Mouse (Mus musculus) adrenal gland, postnatal 10 days (tissue): ENCODE measurements around the gene Psme2. TPM values are rescaled to one million over a fixed set of nuclear protein-coding genes. Genes with fewer than 3 reads are reported as not detected.

ENCODE experiments used
- total RNA-seq, 2 experiments: library from RNA; stranded (reverse); gene quantifications; 2 replicates each; pipeline ENCODE4 v1.2.3; 2021

The Psme2 gene
- total RNA-seq, 2 experiments from 2014 or later: 349 to 362 TPM

Other genes starting within 250 kb of the Psme2 start
- gene Dhrs4, start 112.4 kb downstream of the Psme2 start, total RNA-seq: 100 to 1,000 TPM; 153 to 177 TPM
- 1 to 10 TPM; 5.3 to 8.5 TPM for gene Carmil3, start 100.5 kb downstream of the Psme2 start, total RNA-seq
- under 1 TPM; 0.09 to 0.61 TPM for gene Cpne6, start 80.7 kb downstream of the Psme2 start, total RNA-seq
- not detected for gene Nrl, start 66.1 kb downstream of the Psme2 start, total RNA-seq
- gene Pck2, start 50.8 kb downstream of the Psme2 start, total RNA-seq: 10 to 100 TPM; 45.2 to 51.4 TPM
- gene Dcaf11, start 31.1 kb downstream of the Psme2 start, total RNA-seq: 10 to 100 TPM; 85.2 to 89.5 TPM
- under 1 TPM in 1 of 2 experiments, not detected in 1; 0.66 TPM for gene A730061H03Rik, start 30.7 kb downstream of the Psme2 start, total RNA-seq
- 10 to 100 TPM; 11.0 to 38.6 TPM for gene Fitm1, start 15.5 kb downstream of the Psme2 start, total RNA-seq
- gene Psme1, start 13.0 kb downstream of the Psme2 start, total RNA-seq: 100 to 1,000 TPM; 293 to 337 TPM
- gene Emc9, start 5.8 kb downstream of the Psme2 start, total RNA-seq: 10 to 100 TPM; 43.9 to 57.2 TPM
- 10 to 100 TPM; 26.7 to 36.2 TPM for gene Rnf31, start 595 bp upstream of the Psme2 start, total RNA-seq
- gene Irf9, start 12.5 kb upstream of the Psme2 start, total RNA-seq: 10 to 100 TPM in 1 of 2 experiments, 1 to 10 TPM in 1; 9.7 to 13.3 TPM
- 1 to 10 TPM; 2.0 to 2.9 TPM for gene Rec8, start 26.9 kb upstream of the Psme2 start, total RNA-seq
- 10 to 100 TPM; 72.1 to 82.4 TPM for gene Ipo4, start 44.8 kb upstream of the Psme2 start, total RNA-seq
- gene Gm49378, start 46.8 kb upstream of the Psme2 start, total RNA-seq: 1 to 10 TPM; 1.1 to 3.8 TPM
- gene Tm9sf1, start 52.7 kb upstream of the Psme2 start, total RNA-seq: 10 to 100 TPM; 69.7 to 75.9 TPM
- 1 to 10 TPM in 1 of 2 experiments, under 1 TPM in 1; 0.93 to 3.0 TPM for gene Tssk4, start 59.1 kb upstream of the Psme2 start, total RNA-seq
- gene Mdp1, start 69.4 kb upstream of the Psme2 start, total RNA-seq: 10 to 100 TPM; 42.4 to 51.7 TPM
- 10 to 100 TPM; 21.2 to 26.8 TPM for gene Gmpr2, start 80.8 kb upstream of the Psme2 start, total RNA-seq
- gene Nedd8, start 81.0 kb upstream of the Psme2 start, total RNA-seq: 100 to 1,000 TPM; 280 to 307 TPM
- gene Tinf2, start 90.7 kb upstream of the Psme2 start, total RNA-seq: 10 to 100 TPM; 19.5 to 23.1 TPM
- gene Tgm1, start 122.8 kb upstream of the Psme2 start, total RNA-seq: 1 to 10 TPM; 1.3 to 2.0 TPM
- 10 to 100 TPM; 16.8 to 21.5 TPM for gene Rabggta, start 131.2 kb upstream of the Psme2 start, total RNA-seq
- 10 to 100 TPM; 77.4 to 82.0 TPM for gene Dhrs1, start 154.6 kb upstream of the Psme2 start, total RNA-seq
- gene Nop9, start 154.6 kb upstream of the Psme2 start, total RNA-seq: 10 to 100 TPM; 17.1 to 18.9 TPM
- 10 to 100 TPM; 14.2 to 23.3 TPM for gene Cideb, start 167.3 kb upstream of the Psme2 start, total RNA-seq
- gene Ltb4r2, start 170.3 kb upstream of the Psme2 start, total RNA-seq: under 1 TPM; 0.12 to 0.54 TPM
- 1 to 10 TPM; 1.4 to 1.6 TPM for gene Ltb4r1, start 174.8 kb upstream of the Psme2 start, total RNA-seq
- gene Adcy4, start 193.0 kb upstream of the Psme2 start, total RNA-seq: 10 to 100 TPM; 10.3 to 12.6 TPM
- 1 to 10 TPM; 8.3 to 9.1 TPM for gene Ripk3, start 197.8 kb upstream of the Psme2 start, total RNA-seq
- 10 to 100 TPM; 23.5 to 28.2 TPM for gene Nfatc4, start 232.0 kb upstream of the Psme2 start, total RNA-seq